Mouse (Mus musculus): ENCODE data around the gene Erc2.

The Erc2 gene

DNA sequence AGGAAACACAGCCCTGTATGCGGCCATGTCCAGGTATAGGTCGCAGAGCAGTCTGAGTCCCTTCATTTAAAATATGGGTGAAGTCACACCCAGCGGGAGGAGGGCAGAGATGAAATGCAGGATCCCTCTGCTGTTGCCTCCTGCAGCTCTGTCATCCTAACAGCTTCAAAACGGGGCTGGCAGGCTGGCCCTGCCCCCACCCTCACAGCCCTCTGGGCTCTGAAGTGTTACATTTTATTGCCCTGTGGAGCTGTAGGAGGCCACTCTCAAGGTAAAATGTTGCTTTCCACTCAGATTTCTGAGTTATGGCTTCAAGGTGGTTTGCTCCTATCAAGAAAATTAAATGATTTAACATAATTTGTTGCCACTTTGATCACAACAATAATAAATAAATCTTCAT lies 847.5 kb downstream of the Erc2 start:
- DNase-seq = no peak

DNA sequence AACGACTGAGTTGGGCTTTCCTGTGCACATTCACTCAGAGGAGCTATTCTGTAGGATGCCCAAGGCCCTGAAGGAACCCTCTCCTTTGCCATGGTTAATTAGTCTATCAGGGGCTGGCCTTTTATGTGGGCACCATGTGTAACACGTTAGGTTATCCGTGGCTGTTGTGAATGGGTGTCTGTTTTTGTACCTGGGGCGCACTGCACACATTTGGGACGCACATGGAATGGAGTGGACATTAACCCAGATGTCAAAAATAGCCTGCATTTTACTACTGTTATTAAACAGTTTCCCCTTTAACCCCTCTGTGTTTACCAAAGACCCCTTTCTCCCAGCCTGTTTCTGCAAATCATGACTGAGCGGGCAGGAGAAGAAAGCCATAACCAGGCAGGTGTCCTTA lies 848.0 kb downstream of the Erc2 start:
- DNase-seq = no peak

DNA sequence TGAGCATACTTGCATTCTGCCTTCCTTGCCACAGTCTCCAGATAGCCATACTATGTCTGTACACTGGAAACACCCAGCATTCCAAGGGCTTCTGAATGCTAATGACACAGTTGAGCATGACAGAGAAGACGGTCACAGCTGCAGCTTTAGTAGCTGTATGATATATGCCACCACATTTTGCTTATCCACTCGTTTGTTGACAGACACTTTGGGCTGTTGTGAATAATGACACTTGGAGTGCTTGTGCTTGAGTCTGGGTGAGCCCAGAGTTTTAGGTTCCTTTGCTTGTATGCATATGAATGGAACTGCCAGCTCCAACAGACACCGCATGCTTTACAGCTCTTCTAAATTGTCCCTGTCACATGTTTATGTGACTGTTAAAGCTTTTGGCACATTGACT lies 852.8 kb downstream of the Erc2 start:
- no peak for DNase-seq

DNA sequence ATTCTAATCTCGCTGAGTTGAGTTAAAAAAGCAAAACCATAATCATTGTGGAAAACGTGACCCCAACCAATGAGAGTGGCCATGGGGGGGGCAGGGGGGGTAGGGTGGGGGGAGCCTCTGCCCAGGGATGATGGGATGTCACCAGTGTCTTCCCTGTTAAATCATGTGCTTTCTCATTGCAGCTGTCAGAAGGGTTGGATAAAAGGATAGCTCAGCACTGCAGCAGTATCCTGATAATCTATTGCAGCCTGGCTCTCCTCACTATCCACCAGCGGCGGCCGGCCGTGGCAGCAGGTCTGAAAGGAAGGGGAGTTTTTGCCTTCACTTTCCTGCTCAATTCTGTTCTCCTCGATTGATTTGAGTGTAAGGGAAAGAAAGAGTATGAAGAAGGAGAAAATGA lies 853.2 kb downstream of the Erc2 start:
- DNase-seq = no peak

DNA sequence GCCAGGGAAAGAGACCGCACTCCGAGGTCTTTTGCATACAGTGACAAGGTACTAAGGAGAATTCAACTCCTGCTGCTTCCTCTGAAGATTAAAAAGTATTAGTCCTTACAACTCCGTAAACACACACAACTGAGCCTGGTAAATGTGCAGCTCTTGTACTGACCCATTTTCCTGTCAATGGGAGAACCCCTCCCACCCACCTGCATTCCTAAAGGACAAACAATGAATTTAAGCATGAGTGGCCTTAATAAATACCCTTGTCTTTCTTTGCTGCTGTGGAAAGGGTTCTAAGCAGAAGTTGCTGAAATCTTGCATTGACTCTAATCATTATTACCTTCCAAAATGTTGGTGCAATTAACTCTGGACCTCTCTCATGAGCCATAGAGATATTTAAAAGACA lies 854.5 kb downstream of the Erc2 start:
- no peak for DNase-seq

DNA sequence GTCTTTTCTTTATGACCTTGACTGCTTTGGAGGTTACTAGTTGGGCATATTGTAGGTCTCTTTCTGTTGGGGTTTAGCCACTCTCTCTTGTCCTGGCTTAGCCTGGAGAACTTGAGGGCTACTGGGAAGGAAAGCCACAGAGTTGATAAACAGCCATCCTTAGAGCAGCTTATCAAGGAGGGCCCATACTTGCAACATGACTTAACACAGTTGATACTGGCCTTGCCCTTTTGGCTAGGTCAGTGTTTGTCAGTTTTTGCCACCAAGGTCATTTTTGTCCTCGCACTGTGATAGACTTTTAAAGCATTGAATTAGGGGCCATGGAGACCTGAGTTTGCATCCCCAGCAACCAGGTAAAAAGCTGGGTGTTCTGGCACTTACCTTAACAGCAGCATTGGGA lies 858.6 kb downstream of the Erc2 start:
- DNase-seq = no peak

DNA sequence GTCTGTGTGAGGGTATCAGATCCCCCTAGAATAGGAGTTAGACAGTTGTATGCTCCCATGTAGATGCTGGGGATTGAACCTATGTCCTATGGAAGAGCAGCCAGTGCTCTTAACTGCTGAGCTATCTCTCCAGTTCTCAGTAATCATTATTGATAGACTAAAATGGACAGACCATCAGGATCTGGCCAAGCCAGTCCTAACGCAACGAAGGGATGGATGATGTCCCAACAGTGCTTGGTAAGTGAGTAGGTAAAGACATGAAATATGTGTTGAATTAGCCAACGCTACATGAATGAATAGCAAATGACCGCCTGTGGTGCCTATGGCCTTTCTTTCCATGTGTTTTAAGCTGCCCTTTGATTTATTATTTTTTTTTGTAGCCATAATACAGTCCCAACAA lies 871.6 kb downstream of the Erc2 start:
- DNase-seq = no peak

DNA sequence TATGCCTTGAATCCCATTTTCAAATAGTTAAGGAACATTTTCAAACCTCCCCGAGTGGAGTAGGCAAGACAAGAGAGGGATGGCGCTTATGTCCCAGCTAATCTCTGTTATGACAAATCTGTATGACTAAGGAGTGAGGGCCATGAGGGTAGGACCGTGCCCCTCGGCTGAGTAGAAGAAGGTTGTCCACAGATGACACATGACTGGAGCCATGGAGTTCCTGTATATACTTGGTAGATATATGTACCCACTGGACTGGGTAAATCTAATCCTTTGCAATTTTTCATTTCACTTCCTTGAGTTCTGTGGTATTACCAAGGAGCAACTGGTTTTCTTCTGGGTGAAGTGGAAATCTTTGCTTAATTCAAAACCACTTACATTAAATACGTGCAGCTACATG lies 872.0 kb downstream of the Erc2 start:
- no peak for DNase-seq

DNA sequence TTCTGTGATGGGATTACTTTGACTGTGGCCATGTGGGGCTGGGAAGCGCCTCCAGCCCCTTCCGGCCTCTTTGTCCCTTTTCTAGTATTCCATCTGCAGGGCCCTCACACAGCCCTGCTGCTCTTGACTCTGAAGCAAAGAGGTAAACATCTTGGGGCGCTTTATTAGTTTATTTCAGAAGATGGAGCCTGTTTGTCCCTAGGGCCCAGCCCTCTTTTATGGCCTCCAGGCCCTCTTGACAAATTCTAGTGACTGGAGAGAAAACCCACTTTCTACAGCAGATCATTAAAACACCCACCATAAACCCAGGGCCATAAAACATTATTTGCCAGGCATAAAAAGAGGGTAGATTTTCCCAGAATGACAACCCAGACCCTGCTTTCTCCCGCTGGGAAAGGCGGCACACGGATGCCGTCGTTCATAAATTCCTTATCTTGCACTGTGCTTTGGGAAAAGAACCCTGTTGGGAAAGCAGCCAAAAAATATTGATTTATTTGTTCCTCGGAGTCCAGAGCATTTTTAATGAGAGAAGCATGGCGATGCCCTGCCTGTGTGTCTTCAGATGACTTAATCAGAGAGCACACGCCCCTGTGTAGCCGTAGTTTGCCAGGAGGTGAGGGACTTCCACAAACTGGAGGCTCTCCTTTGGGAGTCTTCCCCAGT lies 879.1 kb downstream of the Erc2 start:
- DNase-seq = no peak

DNA sequence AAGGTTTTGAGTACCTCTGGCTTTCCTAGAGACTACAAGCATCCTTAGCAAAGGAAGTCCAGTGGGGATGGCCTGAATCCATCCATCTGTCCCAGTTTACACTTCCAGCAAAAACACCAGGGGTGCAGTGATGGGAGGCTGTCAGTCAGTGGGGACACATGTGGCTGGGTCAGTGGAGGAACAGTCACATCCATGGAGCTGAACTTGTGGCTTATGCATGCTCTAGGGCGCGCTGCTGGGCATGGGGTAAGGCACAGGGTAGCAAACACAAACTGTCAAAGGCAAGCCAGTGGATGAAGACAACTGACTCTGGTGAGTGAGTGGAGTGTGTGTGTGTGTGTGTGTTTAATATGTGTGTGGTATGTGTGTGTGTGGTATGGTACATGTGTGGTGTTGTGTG lies 881.0 kb downstream of the Erc2 start:
- DNase-seq = no peak

DNA sequence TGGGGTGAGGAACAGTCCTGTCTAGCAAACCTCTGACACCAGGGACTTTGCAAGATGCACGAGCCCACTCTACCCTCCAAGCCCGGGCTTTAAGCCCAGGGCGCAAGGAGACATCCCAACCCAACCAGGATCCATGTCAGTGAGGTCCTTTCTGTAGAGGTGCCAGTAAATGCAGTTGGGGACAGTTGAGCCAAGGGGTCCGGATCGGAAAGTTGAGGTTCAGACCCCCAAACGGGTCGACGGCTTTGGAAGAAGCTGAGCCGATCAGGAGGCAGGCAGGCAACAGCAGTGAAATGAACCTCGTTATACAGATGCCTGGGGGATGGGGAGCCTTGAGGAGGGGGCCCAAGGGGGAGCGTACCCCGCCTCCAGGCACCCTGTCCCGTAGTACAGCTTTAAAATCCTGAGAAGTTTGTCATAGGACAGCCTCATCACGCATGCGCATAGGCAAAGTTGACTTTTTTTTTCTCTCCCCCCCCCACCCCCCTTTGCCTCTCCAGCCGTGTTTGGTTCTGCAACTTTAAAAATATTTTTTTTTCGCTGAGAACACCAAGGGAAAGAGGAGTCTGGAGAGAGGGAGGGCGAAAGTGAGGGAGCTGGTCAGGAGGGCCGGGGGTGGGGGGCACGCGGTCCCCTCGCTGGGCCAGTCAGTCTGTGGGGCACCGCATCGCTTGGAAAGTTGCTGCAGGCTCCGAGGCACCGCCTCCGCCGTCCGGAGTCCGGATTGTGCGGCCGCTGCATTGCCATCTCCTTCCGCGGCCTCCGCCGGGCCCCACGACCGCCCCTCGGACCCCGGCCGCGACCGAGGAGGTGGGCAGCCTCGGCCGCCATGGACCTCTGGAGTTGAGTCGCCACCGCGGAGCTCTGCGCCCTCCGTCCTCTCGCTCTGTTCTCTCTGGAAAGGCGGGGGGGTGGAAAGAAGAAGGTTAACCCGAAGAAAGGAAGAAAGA lies 882.1 kb downstream of the Erc2 start, which contains the start of gene Wnt5a:
TSS of gene Wnt5a (plus strand) at position 650 of the 950 bp plus-strand sequence.
- DNase-seq = no peak

DNA sequence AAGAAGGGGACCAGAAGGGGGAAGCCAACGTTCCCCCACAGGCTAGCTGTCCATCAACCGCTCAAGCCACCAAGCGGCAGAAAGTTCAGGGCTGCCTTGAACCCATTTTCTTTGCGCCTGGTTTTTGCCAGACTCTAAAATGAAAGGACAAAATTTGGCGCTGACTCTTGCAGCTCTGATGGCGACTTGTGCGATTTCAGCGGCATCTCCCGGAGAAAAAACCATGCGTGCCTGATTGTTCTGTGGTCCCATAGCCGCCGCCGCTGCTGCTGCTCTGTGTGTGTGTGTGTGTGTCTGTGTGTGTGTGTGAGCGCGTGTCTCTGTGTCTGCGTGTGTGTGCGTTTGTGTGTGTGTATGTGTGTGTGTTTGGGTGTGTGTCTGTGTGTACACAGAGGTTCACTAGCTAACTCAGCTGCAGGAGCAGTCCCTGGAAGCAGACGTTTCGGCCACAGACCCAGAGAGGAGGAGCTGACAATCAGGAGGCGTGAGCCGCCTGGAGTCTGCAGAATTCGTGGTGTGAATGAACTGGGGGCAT lies 882.9 kb downstream of the Erc2 start:
- no peak for DNase-seq

DNA sequence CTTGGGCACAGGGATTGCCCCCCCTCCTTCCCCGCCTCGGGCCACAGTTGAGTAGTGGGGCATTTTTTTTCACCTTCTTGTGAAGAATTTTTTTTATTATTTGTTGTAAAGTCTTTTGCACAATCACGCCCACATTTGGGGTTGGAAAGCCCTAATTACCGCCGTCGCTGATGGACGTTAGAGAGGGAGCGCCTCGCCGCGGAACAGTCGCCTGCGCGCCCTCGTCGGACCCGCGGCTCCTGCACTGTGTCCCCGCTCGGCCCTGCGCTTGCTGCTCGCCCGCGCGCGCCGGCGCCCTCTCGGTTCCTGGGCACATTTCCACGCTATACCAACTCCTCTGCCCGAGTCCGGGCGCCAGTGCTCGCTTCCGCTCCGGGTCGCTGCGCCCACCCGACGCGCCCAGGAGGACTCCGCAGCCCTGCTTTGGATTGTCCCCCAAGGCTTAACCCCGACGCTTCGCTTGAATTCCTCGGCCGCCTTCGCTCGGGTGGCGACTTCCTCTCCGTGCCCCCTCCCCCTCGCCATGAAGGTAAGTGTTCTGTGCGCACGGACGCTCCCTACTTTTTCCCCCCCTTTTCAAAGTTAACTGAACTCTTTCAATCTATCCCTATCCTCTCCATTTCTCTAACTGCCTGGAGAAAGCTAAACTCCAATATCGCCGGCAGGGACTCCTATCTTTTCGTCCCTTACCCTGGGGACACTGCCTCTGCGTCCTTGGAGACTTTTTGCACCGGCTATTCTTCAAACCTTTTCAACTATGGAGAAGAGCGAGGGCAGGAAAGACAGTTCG lies 883.6 kb downstream of the Erc2 start:
- no peak for DNase-seq

DNA sequence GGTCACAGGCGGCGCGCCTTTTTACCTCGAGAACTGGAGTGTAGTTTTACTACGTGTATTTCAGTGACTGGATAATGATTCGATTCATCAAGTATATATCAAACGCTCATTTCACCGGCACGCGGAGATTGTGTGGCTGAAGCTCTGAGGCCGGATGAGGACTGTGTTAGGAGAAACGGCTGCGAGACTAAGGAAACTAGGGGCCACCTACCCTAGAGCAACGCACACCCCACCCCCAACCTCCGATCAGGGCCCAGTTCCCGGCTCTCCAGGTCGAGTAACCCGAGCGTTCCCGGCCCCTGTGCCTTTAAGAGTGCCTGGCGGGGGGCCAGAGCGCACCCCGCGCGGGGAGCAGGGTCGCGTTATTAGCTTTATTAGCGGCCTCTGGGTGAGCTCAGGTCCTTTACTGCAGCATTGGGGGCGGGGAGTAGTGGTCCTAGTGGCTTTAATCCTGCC lies 884.2 kb downstream of the Erc2 start:
- DNase-seq = no peak

DNA sequence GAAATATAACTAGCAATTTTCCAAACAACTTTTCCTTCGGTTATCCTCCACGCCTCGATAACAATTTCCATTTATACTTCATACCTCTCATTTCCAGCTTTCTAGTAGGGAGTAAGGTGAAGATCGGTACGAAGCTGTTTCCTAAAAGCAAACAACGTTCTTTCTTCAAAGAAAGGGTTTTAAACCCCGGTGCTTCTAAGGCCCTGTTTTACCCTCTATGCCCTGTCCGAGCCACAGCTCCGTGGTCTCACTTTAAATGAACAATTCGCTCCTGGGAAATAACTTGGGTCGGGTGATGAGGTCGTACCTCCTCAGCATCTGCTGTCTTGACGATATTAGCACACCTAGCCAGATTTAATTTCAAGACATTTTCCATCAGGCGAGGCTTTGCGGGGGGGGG lies 884.8 kb downstream of the Erc2 start:
- no peak for DNase-seq

DNA sequence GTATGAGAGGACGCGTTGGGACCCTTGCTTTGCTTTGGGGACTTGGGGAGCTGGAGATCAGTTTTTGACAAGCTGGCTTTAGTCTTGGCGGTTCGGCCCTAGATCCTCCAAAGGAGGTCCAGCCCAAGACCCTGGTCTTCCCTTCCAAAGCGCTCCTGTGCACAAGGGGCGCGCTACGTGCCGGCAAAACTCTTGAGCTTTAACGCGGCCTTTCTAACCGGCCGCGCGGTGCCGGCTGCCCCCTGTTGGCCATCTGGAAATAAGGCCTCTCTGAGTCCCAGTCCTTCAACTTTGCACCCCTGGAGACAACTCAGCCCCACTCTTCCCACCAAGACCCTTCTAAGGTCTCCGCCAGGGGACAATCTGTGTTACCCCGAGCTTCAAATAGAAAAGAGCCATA lies 885.2 kb downstream of the Erc2 start:
- peak; percentile 38 to 67 for DNase-seq

DNA sequence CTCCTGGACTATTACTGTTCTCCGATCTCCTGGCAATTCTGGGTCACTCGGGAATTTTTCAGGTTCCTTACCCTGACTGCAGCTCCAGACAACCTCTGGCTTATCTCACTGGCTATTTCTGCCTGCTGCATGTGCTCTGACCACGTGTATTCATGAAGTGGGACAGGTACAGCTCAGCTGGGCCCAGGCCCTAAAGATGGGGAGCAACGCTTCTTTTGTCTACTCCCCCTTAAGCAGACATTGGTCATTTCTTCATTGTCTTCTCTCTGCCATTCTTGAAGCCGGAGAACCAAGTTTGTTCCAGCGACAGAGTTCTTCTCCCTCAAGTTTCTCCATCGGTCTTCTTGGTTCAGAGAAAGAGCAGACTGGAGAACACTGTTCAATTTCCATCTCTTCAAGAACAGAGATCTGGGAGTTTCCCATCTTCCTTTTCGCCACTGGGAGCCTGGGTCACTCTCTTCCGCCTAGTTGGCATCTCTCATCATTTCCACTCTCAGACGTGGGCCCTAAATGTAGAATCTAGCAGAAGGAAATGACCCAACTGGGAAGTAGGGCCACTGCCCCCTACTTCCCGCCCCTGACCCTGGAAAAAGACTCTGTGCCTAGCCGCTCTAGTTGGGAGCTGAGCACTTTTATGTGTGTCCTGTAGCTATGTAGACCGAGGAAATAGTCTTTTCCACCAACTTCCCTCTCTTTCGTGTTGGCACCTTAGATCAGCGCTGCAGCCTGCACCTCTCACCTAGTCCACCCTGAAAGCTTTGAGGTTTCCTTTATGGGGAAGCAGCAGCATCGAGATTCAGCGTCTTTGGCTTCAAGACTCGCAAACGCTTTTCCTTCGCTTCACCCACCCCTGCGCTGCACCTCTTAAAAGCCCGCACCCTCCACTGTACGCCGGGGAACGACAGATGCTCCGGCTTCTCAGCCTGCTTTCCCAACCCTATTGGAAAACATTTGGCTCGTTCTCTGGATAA lies 886.3 kb downstream of the Erc2 start:
- no peak for DNase-seq

DNA sequence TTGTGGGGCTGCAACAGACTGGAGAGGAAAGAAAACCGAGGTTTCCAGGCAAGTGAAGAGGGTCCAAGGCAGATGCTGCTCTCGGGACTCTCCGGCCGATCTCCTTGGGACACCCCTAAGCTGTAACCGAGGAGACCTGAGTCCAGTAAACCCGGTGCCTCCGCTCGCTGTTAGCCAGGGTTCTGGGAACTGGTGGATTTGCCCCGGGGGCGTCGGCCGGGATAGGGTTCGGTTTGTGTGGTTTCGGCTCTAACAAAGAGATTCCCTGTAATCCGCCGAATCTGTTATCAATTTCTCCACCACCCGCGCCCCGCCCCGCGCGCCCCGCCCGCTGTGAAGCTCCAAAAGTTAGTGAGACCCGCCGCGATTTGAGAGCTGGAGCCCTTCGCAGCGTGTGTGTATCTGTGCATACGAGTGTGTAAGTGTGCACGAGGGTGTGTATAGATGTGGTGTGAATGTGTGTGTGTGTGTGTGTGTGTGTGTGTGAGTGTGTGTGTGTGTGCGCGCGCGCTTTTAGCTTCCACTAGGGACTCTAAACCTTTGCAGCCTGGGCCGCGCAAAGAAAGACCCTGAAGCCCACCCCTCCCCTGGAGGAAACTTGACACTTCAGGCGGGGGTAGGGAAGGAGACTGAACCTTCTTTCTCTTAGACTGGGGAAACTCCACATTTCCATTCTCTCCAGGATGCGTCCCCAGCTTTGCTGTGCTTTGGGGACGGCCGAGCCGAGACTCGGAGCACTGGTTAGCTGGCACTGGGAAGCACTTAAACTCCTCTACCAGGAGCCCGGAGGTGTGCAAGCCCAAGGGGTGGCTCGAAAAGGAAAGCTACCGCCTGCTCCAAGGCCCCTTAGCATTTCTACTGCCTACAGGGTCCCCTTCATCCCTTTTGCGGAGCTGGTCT lies 887.5 kb downstream of the Erc2 start:
- DNase-seq = no peak

DNA sequence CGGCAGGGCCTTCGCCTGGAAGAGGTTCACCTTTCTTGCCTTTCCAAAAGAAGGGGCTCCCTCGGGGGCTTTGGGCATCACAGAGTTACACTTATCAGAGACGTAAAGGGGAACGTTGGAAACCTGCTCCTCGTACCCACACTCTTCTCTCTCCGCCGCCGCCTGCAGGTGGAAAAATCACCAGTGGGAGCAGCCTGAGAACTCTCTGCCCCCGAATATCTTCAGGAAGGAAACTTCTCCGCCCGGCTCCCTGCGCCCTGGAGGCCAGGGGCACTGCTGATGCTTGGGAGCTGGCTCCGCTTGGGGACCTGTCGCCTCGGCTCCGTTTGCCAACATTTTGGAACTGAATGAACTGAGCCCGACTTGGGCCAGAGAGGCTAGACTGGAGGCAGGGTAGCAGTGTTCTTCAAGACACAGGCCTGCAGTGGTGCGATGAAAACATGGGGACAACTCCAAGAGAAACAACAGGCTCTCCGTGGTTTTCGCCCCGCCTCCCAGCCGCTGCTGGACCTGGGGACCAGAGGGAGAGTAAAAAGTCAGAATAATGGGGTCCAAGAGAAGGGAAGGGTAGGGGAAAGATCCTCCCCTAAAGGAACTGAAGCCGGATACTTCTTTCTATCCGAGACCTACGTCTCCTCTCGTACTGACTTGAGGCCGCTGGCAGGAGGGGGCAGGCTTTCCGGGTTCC lies 888.3 kb downstream of the Erc2 start:
- no peak for DNase-seq

DNA sequence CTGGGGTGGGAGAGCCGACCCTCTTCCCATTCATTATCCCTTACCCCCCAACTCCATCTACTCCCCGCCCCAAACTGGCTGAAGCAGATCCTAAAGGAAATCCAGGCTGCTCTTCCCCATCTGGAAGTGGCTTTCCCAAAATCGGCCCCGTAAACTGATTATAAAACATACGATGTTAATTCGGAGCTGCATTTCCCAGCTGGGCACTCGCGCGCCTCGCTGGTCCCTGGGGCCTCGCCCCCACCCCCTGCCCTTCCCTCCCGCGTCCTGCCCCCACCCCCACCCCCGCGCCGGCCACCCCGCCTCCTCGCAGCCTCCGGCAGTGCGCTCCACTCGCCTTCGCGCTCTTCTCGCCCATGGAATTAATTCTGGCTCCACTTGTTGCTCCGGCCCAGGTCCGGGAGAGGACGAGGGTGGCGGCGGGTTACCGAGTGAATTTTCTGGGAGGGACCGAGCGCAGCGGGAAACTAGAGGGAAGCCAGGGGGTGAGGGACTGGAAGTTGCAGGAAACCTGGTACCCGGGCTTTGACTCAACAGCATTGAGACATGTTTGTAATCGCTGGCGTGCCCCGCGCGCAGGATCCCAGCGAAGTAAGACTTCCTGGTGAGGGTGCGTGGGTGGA lies 888.9 kb downstream of the Erc2 start:
- no peak for DNase-seq
